ENCODE assay signal across 16 mouse cellular contexts in the genomic region with DNA sequence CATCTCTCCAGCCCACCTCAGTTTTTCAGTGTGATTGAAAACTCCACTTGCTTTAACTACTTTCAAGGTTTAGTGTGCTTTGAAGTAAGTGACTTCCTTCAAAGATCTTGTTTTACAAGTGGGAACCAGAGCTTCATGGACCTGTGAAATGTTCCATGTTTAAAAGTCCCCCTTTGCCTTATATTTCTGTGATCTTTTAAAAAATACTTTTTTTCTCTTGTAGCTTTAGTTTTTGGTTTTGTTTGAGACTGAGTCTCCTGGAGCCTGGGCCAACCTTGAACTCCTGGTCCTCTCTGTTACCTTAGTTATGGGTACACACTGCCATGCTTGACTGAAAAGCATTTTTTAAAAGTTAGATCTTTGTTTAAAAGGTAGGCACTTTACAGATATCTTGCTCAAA. TPM values are rescaled to one million over a fixed set of nuclear protein-coding genes. Genes with fewer than 3 reads are reported as not detected.
DNase-seq lines count a peak whose midpoint lies in the region; ATAC-seq lines count a peak whose summit lies in the region.
"Had no signal": no experiment of that assay in that cellular context is flagged by ENCODE, and none has a peak within 500 bp of the region (broad histone marks: within the 10 kb centered on the region; RNA-seq: fewer than 3 reads in every experiment).

No protein-coding gene starts in this region.

- no peak overlapping the region for H3K4me3 ChIP-seq in embryonic facial prominence, embryonic 12.5 days
- H3K4me3 ChIP-seq in embryonic facial prominence, embryonic 10.5 days: no peak overlapping the region
- peak overlapping the region; percentile 60; the same call in 1 of the 2 replicates for H3K4me3 ChIP-seq in kidney, embryonic 15.5 days (replicated peaks)
- H3K4me3 ChIP-seq in midbrain, embryonic 15.5 days: no peak overlapping the region

- 0 out of 2 replicates have a peak overlapping the region, but pooled peaks have one; percentile 17 for H3K27ac ChIP-seq in embryonic facial prominence, embryonic 12.5 days
- no peak overlapping the region for H3K27ac ChIP-seq in embryonic facial prominence, embryonic 10.5 days (replicated peaks)
- H3K27ac ChIP-seq in kidney, embryonic 15.5 days: peak overlapping the region; percentile 70; the same call in 1 of the 2 replicates
- no peak overlapping the region for H3K27ac ChIP-seq in midbrain, embryonic 15.5 days

- no peak overlapping the region for H3K9ac ChIP-seq in embryonic facial prominence, embryonic 12.5 days
- no peak overlapping the region for H3K9ac ChIP-seq in kidney, embryonic 15.5 days
- H3K9ac ChIP-seq in midbrain, embryonic 15.5 days: no peak overlapping the region
- H3K9ac ChIP-seq: forebrain, postnatal 0 days had no signal

- DNase-seq in embryonic facial prominence, embryonic 10.5 days (ENCODE audit: low spot score): no peak
- no peak for DNase-seq in kidney, adult 9 months
- peak; percentile 25 for DNase-seq in thymus, postnatal 0 days (ENCODE audit: low spot score)
- no peak for DNase-seq in thymus, postnatal 10 days (ENCODE audit: low spot score in 2 of 2)
- DNase-seq in gastrocnemius, postnatal 14 days: no peak
- DNase-seq: adrenal gland, adult 8-10 months; cerebellum, adult 18-20 months; forebrain, postnatal 0 days; midbrain, embryonic 14.5 days had no signal

- no peaks in the 10 kb centered on the region for H3K27me3 ChIP-seq in embryonic facial prominence, embryonic 12.5 days
- no peaks in the 10 kb centered on the region for H3K27me3 ChIP-seq in embryonic facial prominence, embryonic 10.5 days (replicated peaks; ENCODE audit: low read depth, poor library complexity, severe bottlenecking)
- H3K27me3 ChIP-seq in kidney, embryonic 15.5 days: no peaks in the 10 kb centered on the region
- no peaks in the 10 kb centered on the region for H3K27me3 ChIP-seq in midbrain, embryonic 15.5 days (replicated peaks)
- H3K27me3 ChIP-seq: Patski had no signal

- no peaks in the 10 kb centered on the region for H3K9me3 ChIP-seq in embryonic facial prominence, embryonic 12.5 days
- H3K9me3 ChIP-seq in embryonic facial prominence, embryonic 10.5 days: no peaks in the 10 kb centered on the region
- H3K9me3 ChIP-seq in kidney, embryonic 15.5 days (replicated peaks): no peaks in the 10 kb centered on the region
- no peaks in the 10 kb centered on the region for H3K9me3 ChIP-seq in midbrain, embryonic 15.5 days

- H3K4me2 ChIP-seq in embryonic facial prominence, embryonic 12.5 days (replicated peaks): no peak overlapping the region; the same call in 1 of the 2 replicates
- peak overlapping the region; percentile 70 for H3K4me2 ChIP-seq in kidney, embryonic 15.5 days
- H3K4me2 ChIP-seq in midbrain, embryonic 15.5 days: no peak overlapping the region

- intact Hi-C loops in gastrocnemius, postnatal 14 days (cut with DNase I; ENCODE audit: low total_unique reads): no loop called here

- no peak for ATAC-seq in embryonic facial prominence, embryonic 12.5 days (ENCODE audit: insufficient number of reproducible peaks, insufficient read depth, low FRiP score, low TSS enrichment)
- ATAC-seq in kidney, embryonic 15.5 days (replicated peaks; ENCODE audit: low FRiP score): no peak
- no peak for ATAC-seq in midbrain, embryonic 15.5 days (replicated peaks)
- ATAC-seq: forebrain, postnatal 0 days; Patski had no signal

- H3K4me1 ChIP-seq in embryonic facial prominence, embryonic 12.5 days: peaks cover 21% of the 10 kb centered on the region
- H3K4me1 ChIP-seq in embryonic facial prominence, embryonic 10.5 days: peaks cover 23% of the 10 kb centered on the region
- peaks cover 40% of the 10 kb centered on the region for H3K4me1 ChIP-seq in kidney, embryonic 15.5 days
- peaks cover 12% of the 10 kb centered on the region for H3K4me1 ChIP-seq in midbrain, embryonic 15.5 days

- peaks cover 32% of the 10 kb centered on the region for H3K36me3 ChIP-seq in embryonic facial prominence, embryonic 12.5 days
- peaks cover 50% of the 10 kb centered on the region for H3K36me3 ChIP-seq in embryonic facial prominence, embryonic 10.5 days (replicated peaks)
- H3K36me3 ChIP-seq in kidney, embryonic 15.5 days: peaks cover 44% of the 10 kb centered on the region
- H3K36me3 ChIP-seq in midbrain, embryonic 15.5 days (replicated peaks): no peaks in the 10 kb centered on the region

RNA-seq across cellular contexts. Expression of a gene that starts 4.2 kb away (rescaled TPM):
- 34.9 and 36.3 TPM in 2 replicates for polyA plus RNA-seq in embryonic facial prominence, embryonic 12.5 days (2016; fragmentation: Nextera tagmentation; extraction: Ambion mirVana)
- polyA plus RNA-seq in embryonic facial prominence, embryonic 10.5 days (2016; fragmentation: Nextera tagmentation; extraction: Ambion mirVana): 27.3 and 29.7 TPM in 2 replicates
- polyA plus RNA-seq in kidney, embryonic 15.5 days (2015; fragmentation: Nextera tagmentation; extraction: Ambion mirVana): 45.2 and 48.1 TPM in 2 replicates
- 99.4 and 118 TPM in 2 replicates for polyA plus RNA-seq in thymus, postnatal 0 days (2015; fragmentation: Nextera tagmentation; extraction: Ambion mirVana)
- 15.3 and 16.1 TPM in 2 replicates for polyA plus RNA-seq in midbrain, embryonic 15.5 days (2015; fragmentation: Nextera tagmentation; extraction: Ambion mirVana)
- total RNA-seq in gastrocnemius, postnatal 14 days (2021): 10 to 100 TPM; 32.9 to 43.5 TPM

RNA-seq across cellular contexts. Expression of a gene that starts 19.7 kb away (rescaled TPM):
- not detected in 2 replicates for polyA plus RNA-seq in embryonic facial prominence, embryonic 12.5 days (2016; fragmentation: Nextera tagmentation; extraction: Ambion mirVana)
- polyA plus RNA-seq in embryonic facial prominence, embryonic 10.5 days (2016; fragmentation: Nextera tagmentation; extraction: Ambion mirVana): not detected in 2 replicates
- polyA plus RNA-seq in kidney, embryonic 15.5 days (2015; fragmentation: Nextera tagmentation; extraction: Ambion mirVana): not detected in 2 replicates
- polyA plus RNA-seq in thymus, postnatal 0 days (2015; fragmentation: Nextera tagmentation; extraction: Ambion mirVana): 0.14 and 0.35 TPM in 2 replicates
- not detected in 2 replicates for polyA plus RNA-seq in midbrain, embryonic 15.5 days (2015; fragmentation: Nextera tagmentation; extraction: Ambion mirVana)
- not detected for total RNA-seq in gastrocnemius, postnatal 14 days (2021)
- total RNA-seq: forebrain, postnatal 0 days; layer of hippocampus, adult 18-20 months; left cerebral cortex, postnatal 25 days had no signal
- polyA plus RNA-seq: hindbrain, embryonic 11.5 days; midbrain, embryonic 14.5 days had no signal

Comparison
In these comparisons a context has a peak if more than half of its experiments do, and no peak if none do; other contexts are left out.
1. H3K27ac ChIP-seq: peak in embryonic facial prominence, embryonic 12.5 days (single experiment) and kidney, embryonic 15.5 days (single experiment); none in embryonic facial prominence, embryonic 10.5 days (single experiment) and midbrain, embryonic 15.5 days (single experiment).